Mouse (Mus musculus) heart, adult 2 months (tissue): Measurements from ENCODE around the gene Frmpd4. TPM values are rescaled to one million over a fixed set of nuclear protein-coding genes. Genes with fewer than 3 reads are reported as not detected.

ENCODE experiments used
- DNase-seq, 2 experiments: peaks; one replicate each; pipeline ENCODE4 v3.0.0; 2021
- H3K27ac ChIP-seq: fragments of 200-600 bp; 2 replicates; pipeline ENCODE4 v1.8.1; 2022
- H3K27me3 ChIP-seq: fragments of 200-500 bp; 2 replicates; pipeline ENCODE4 v1.6.1; 2012; ENCODE audit warnings: mild to moderate bottlenecking, low read length, inconsistent platforms, mixed read lengths; ENCODE audit not compliant: control insufficient read depth, insufficient read depth
- H3K36me3 ChIP-seq: fragments of 200-500 bp; 2 replicates; pipeline ENCODE4 v1.6.1; 2012; ENCODE audit warnings: low read length, inconsistent platforms; ENCODE audit not compliant: control insufficient read depth, insufficient read depth
- H3K4me1 ChIP-seq: fragments of 200-500 bp; 2 replicates; pipeline ENCODE4 v1.6.1; 2011; ENCODE audit warnings: low read length; ENCODE audit not compliant: control insufficient read depth, insufficient read depth
- H3K4me3 ChIP-seq: fragments of 200-600 bp; 2 replicates; pipeline ENCODE4 v1.8.1; 2022
- H3K79me2 ChIP-seq: fragments of 200-500 bp; replicated peaks from 2 replicates; pipeline ENCODE4 v1.6.1; 2012; ENCODE audit warnings: mild to moderate bottlenecking, inconsistent platforms, low read length, moderate library complexity, mixed read lengths; ENCODE audit not compliant: control insufficient read depth, insufficient read depth
- H3K9ac ChIP-seq: fragments of 200-500 bp; 2 replicates; pipeline ENCODE4 v1.6.1; 2012; ENCODE audit warnings: low read depth, mild to moderate bottlenecking, control low read depth, inconsistent platforms, low read length, mixed read lengths
- CTCF ChIP-seq: fragments of 200-600 bp; IDR thresholded peaks from 2 replicates; pipeline ENCODE4 v1.8.1; 2022; ENCODE audit warnings: antibody characterized with exemption, mild to moderate bottlenecking, moderate library complexity
- EP300 ChIP-seq: fragments of 200-500 bp; IDR thresholded peaks from 2 replicates; pipeline ENCODE4 v1.6.1; 2011; ENCODE audit warnings: low read depth, low read length, control low read depth; ENCODE audit not compliant: insufficient read depth
- POLR2A ChIP-seq: fragments of 200-500 bp; IDR thresholded peaks from 2 replicates; pipeline ENCODE4 v1.6.1; 2011; ENCODE audit warnings: mild to moderate bottlenecking, low read depth, low read length, control low read depth; ENCODE audit not compliant: insufficient read depth
- WGBS: fragments of 180-500 bp; shearing (Covaris S2); methylation state at CpG from one replicate; pipeline ENCODE4 v1.1.7; 2018; 5-methylcytosine and 5-hydroxymethylcytosine counted together
- intact Hi-C: fragments of 180-260 bp; cut with DNase I; formaldehyde crosslinking; loops from one replicate; pipeline ENCODE4 v1.15.1; 2025
- polyA plus RNA-seq: library from polyadenylated mRNA; depleted of rRNA; stranded (reverse); fragments of >200 nt; gene quantifications from 2 replicates; pipeline ENCODE4 v1.2.3, GENCODE M21; 2012; rRNA removed
- total RNA-seq, 2 experiments: library from RNA; stranded (reverse); gene quantifications; 2 replicates each; pipeline ENCODE4 v1.2.3; 2021

Frmpd4 gene
- total and polyA plus RNA-seq, 3 experiments = not detected

DNA sequence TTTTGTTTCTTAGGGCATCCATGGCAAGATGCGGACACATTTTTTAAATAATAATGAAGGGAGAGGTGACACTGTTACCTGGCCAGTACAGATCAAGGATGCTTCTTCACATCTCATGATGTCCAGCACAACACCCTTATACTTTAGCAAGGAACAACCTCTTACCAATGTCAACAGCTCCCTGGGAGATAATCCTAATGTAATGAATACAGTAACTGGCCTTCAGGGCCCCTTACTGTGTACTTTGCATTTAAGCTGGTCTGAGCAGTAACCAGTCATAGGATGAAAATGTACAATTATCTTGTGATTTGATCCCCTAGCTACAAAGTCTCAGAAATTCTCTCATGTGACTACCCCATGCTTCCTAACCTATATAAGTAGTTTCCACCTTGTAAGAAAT is 1084.8 kb downstream of the Frmpd4 start:
- H3K79me2 ChIP-seq = no peaks in the 10 kb centered on the region
- no peaks in the 10 kb centered on the region for H3K27me3 ChIP-seq
- no peak for DNase-seq
- no peaks in the 10 kb centered on the region for H3K4me1 ChIP-seq
- intact Hi-C loops = loop anchor here (10.0 kb wide), 1 partner anchor 217 kb away; no protein-coding TSS in a partner anchor
- 90% methylated on average over 1 of the region's 1 CpGs for WGBS
- H3K9ac ChIP-seq = no peak overlapping the region
- no peak overlapping the region for H3K4me3 ChIP-seq
- H3K36me3 ChIP-seq = no peaks in the 10 kb centered on the region
- TF ChIP-seq CTCF = no peak
- TF ChIP-seq EP300 = no peak
- TF ChIP-seq POLR2A = no peak
- no peak overlapping the region for H3K27ac ChIP-seq

DNA sequence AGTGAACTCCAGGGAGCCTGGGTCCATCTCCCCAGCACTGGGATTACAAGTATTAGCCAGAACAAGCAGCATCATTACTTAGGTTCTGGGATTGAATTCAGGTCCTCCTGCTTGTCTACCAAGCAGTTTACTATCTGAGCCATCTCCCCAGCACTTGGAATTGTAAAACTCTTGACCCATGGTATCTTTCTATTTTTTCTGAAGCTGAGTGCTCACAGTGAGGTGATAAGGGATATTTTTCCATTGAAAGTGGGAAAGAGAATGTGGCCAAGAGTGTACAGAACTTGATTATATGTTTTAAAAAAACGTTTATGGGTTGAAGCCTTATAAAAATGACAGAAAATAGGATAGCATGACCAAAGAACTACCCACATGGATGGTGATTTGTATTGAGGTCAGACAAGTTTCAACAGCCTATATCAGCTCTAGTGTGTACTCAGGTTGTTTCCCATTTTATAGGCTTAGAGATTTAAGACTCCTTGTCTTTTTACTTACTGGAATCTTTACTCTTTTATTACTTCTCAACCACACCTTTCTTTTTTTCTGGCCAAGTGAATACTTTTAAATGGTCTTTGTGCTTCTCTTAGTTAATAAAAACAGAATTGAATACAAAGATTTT is 1085.3 kb downstream of the Frmpd4 start:
- no peak for DNase-seq
- H3K9ac ChIP-seq = no peak overlapping the region
- H3K36me3 ChIP-seq = no peaks in the 10 kb centered on the region
- H3K4me1 ChIP-seq = no peaks in the 10 kb centered on the region
- intact Hi-C loops = loop anchor here (10.0 kb wide), 1 partner anchor 217 kb away; no protein-coding TSS in a partner anchor
- no peaks in the 10 kb centered on the region for H3K27me3 ChIP-seq
- WGBS = 13% methylated on average over 1 of the region's 1 CpGs
- TF ChIP-seq CTCF (no peak), EP300 (no peak), POLR2A (no peak)
- no peaks in the 10 kb centered on the region for H3K79me2 ChIP-seq
- no peak overlapping the region for H3K4me3 ChIP-seq
- no peak overlapping the region for H3K27ac ChIP-seq

DNA sequence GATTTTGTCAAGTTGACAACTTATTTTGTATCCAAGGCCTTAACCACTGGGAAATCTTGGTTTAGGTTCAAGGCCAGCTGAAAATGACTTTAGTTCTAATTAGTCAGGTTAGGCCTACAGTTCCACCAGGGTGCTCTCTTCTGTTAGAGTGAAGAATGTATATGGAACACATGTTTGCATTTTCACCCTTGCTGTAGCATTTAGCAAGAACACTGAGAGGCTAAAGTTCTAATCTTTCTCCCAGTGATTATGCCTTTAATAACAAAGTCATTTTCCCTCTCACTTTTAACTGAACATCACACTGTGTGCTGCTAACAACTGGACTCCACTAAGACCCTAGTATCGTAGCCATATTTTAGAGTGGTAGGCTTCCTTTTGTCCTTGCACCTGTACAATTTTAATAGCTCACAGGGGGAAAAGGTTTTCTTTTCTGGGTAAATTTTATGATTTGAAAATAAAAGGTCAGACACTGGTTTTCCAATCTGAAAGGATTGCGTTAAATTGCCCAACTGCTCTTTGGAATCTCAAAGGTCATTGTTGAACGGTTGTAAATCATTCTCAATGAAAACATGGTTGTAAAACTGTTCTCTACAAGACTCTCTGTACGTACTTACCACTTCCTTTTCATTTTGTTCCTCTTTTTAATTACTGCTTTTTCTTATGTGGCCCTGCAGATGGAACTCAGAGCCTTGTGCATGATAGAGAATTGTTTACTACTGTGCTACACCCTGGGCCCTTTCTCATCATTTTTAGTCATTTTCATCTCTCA is 1093.4 kb downstream of the Frmpd4 start:
- no peak for TF ChIP-seq CTCF
- TF ChIP-seq EP300 = no peak
- TF ChIP-seq POLR2A = no peak
- Histone ChIP-seq H3K36me3 (no peaks in the 10 kb centered on the region), H3K9ac (no peak overlapping the region), H3K4me1 (no peaks in the 10 kb centered on the region), H3K4me3 (no peak overlapping the region), H3K27ac (no peak overlapping the region), H3K27me3 (no peaks in the 10 kb centered on the region), H3K79me2 (no peaks in the 10 kb centered on the region)
- no peak for DNase-seq
- intact Hi-C loops = no loop called here
- 70% methylated on average over 4 of the region's 4 CpGs for WGBS

DNA sequence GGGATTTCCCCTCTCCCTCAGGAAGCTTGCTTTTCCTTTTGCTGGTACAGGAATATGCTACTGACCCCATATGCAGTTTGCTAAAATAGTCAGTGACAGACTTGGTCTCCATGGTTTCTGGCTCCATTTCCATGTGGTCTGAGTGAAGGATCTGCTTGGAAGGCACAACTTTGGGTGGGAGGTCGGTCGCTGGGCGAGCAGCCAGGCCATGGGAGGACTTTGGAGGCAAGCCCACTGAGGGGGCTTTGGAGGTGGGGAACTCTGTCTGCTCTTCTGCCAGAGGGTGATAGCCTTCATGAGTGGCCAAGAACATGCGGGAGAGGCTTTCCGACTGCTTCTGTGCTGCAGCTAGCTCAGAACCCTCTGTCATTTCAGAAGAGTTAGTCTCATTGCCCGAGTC is 1099.4 kb downstream of the Frmpd4 start:
- H3K4me3 ChIP-seq = no peak overlapping the region
- intact Hi-C loops = no loop called here
- 63% methylated on average over 6 of the region's 6 CpGs for WGBS
- no peaks in the 10 kb centered on the region for H3K27me3 ChIP-seq
- TF ChIP-seq CTCF = no peak
- TF ChIP-seq EP300 = no peak
- no peak for TF ChIP-seq POLR2A
- H3K4me1 ChIP-seq = no peaks in the 10 kb centered on the region
- no peak for DNase-seq
- no peaks in the 10 kb centered on the region for H3K36me3 ChIP-seq
- no peak overlapping the region for H3K9ac ChIP-seq
- H3K79me2 ChIP-seq = no peaks in the 10 kb centered on the region
- no peak overlapping the region for H3K27ac ChIP-seq

DNA sequence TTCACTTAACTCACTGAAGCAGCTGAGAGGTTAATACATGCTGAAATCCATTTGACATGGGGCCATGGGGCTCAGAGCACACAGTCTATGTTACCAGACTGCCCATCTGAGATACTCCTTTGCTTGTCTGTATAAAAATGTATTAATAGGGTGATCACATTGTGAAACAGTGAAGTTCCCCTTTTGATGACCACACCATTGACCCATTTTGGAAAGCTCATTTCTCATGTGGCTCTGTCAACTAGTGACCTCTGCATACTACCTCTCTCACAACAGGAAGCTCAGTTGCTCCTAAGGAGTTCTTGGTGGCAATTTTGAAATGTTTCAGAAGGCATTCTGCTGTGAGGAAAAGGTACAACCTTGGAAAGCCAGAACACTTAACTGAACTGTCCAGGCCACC is 1142.1 kb downstream of the Frmpd4 start:
- Histone ChIP-seq H3K4me3 (no peak overlapping the region), H3K79me2 (no peaks in the 10 kb centered on the region), H3K27me3 (no peaks in the 10 kb centered on the region), H3K27ac (no peak overlapping the region), H3K36me3 (no peaks in the 10 kb centered on the region), H3K9ac (no peak overlapping the region), H3K4me1 (no peaks in the 10 kb centered on the region)
- no peak for DNase-seq
- intact Hi-C loops = no loop called here
- TF ChIP-seq CTCF (no peak), POLR2A (no peak), EP300 (no peak)

DNA sequence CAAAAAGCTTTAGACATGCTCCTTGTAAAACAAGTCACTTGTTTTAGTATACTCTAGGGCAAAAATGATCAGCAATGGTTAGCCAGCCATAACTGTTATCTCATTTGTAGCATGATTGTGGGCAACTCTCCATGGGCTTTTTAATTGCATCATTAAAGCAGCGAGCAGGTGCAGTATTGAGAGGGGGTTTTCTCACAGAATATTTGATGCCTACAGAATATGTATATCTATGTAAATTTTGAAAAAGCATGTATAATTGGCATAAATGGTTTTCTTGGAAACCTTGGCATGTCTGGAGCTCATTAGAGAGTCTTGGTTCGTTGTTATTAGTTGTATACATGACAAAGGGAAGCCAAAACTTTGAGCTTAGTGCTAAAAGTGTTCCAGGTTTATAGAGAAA is 1143.1 kb downstream of the Frmpd4 start:
- no peaks in the 10 kb centered on the region for H3K36me3 ChIP-seq
- no peaks in the 10 kb centered on the region for H3K4me1 ChIP-seq
- intact Hi-C loops = no loop called here
- no peak for DNase-seq
- H3K79me2 ChIP-seq = no peaks in the 10 kb centered on the region
- no peak overlapping the region for H3K4me3 ChIP-seq
- no peak overlapping the region for H3K27ac ChIP-seq
- TF ChIP-seq EP300 = no peak
- TF ChIP-seq CTCF = no peak
- TF ChIP-seq POLR2A = no peak
- H3K27me3 ChIP-seq = no peaks in the 10 kb centered on the region
- 56% methylated on average over 2 of the region's 2 CpGs for WGBS
- H3K9ac ChIP-seq = no peak overlapping the region

Other genes starting within 250 kb of the Frmpd4 start
- gene Msl3, start 96.7 kb upstream of the Frmpd4 start, total RNA-seq = 10 to 100 TPM; 43.2 to 56.0 TPM
- gene Msl3, start 96.7 kb upstream of the Frmpd4 start, polyA plus RNA-seq = 23.0 and 38.6 TPM in 2 replicates
- gene Arhgap6, start 217.9 kb upstream of the Frmpd4 start, total RNA-seq = 1 to 10 TPM; 2.8 to 3.3 TPM
- gene Arhgap6, start 217.9 kb upstream of the Frmpd4 start, polyA plus RNA-seq = 1.7 and 2.2 TPM in 2 replicates